In genomic region chr12:80479986-80480385, GRCm38 (mm10) we compare ENCODE assay signal across 27 mouse cellular contexts. TPM values are rescaled to one million over a fixed set of nuclear protein-coding genes. Genes with fewer than 3 reads are reported as not detected.
DNase-seq lines count a peak whose midpoint lies in the region; ATAC-seq lines count a peak whose summit lies in the region.
"Had no signal": no experiment of that assay in that cellular context is flagged by ENCODE, and none has a peak within 500 bp of the region (broad histone marks: within the 10 kb centered on the region; RNA-seq: fewer than 3 reads in every experiment).

No protein-coding gene starts in this region.

- no peak for ATAC-seq in heart, embryonic 13.5 days (ENCODE audit: extremely low read depth, insufficient number of reproducible peaks, low FRiP score, low TSS enrichment)
- ATAC-seq: activated CD4-positive, CD25-positive, alpha-beta regulatory T cell, adult 4 months; CD4-positive, CD25-positive, alpha-beta regulatory T cell, adult 4 months; forebrain, embryonic 15.5 days; intestine, postnatal 0 days had no signal

- DNase-seq in gastrocnemius, postnatal 25 days: peak; percentile 26
- no peak for DNase-seq in gastrocnemius, postnatal 10 days
- no peak for DNase-seq in heart, adult 18-20 months
- DNase-seq in skeletal muscle tissue, adult 2 months (ENCODE audit: low read depth, low spot score): peak; percentile 68
- no peak for DNase-seq in kidney, adult 11 months
- DNase-seq: adrenal gland, adult 8-10 months; adrenal gland, postnatal 25 days; cerebellum, adult 11-12 months; cerebellum, adult 8-10 months; cerebellum, postnatal 10 days; cerebellum, postnatal 36 days; embryo, embryonic 11 days; kidney, adult 8-10 months had no signal

- 0 out of 2 replicates have a peak overlapping the region, but pooled peaks have one; percentile 28 for H3K9ac ChIP-seq in heart, embryonic 13.5 days
- H3K9ac ChIP-seq: embryonic facial prominence, embryonic 13.5 days; forebrain, embryonic 12.5 days; forebrain, embryonic 15.5 days; hindbrain, embryonic 12.5 days; hindbrain, embryonic 15.5 days had no signal

- 0 out of 2 replicates have a peak overlapping the region, but pooled peaks have one; percentile 32 for H3K27ac ChIP-seq in heart, embryonic 13.5 days (replicated peaks)
- H3K27ac ChIP-seq: embryonic facial prominence, embryonic 10.5 days; embryonic facial prominence, embryonic 13.5 days; forebrain, embryonic 12.5 days; forebrain, embryonic 15.5 days; hindbrain, embryonic 12.5 days; hindbrain, embryonic 15.5 days had no signal

- H3K27me3 ChIP-seq in heart, embryonic 13.5 days (replicated peaks): no peaks in the 10 kb centered on the region
- H3K27me3 ChIP-seq: embryonic facial prominence, embryonic 13.5 days; forebrain, embryonic 12.5 days; forebrain, embryonic 15.5 days; hindbrain, embryonic 12.5 days; hindbrain, embryonic 15.5 days had no signal

- no peak overlapping the region for H3K4me2 ChIP-seq in heart, embryonic 13.5 days
- H3K4me2 ChIP-seq: embryonic facial prominence, embryonic 13.5 days; forebrain, embryonic 12.5 days; forebrain, embryonic 15.5 days; heart, embryonic 11.5 days; hindbrain, embryonic 12.5 days; hindbrain, embryonic 15.5 days had no signal

- H3K4me1 ChIP-seq in heart, embryonic 13.5 days: peaks cover 11% of the 10 kb centered on the region
- H3K4me1 ChIP-seq: embryonic facial prominence, embryonic 10.5 days; embryonic facial prominence, embryonic 13.5 days; forebrain, embryonic 12.5 days; forebrain, embryonic 15.5 days; hindbrain, embryonic 12.5 days; hindbrain, embryonic 15.5 days had no signal

- no peak overlapping the region for H3K4me3 ChIP-seq in heart, embryonic 13.5 days
- H3K4me3 ChIP-seq: embryonic facial prominence, embryonic 10.5 days; embryonic facial prominence, embryonic 13.5 days; erythroblast, embryonic 14.5 days; forebrain, embryonic 12.5 days; forebrain, embryonic 15.5 days; hindbrain, embryonic 12.5 days; hindbrain, embryonic 15.5 days had no signal

- peaks cover 34% of the 10 kb centered on the region for H3K36me3 ChIP-seq in heart, embryonic 13.5 days

- no peaks in the 10 kb centered on the region; the same call in 1 of the 2 replicates for H3K9me3 ChIP-seq in heart, embryonic 13.5 days
- H3K9me3 ChIP-seq: embryonic facial prominence, embryonic 10.5 days; embryonic facial prominence, embryonic 13.5 days; forebrain, embryonic 12.5 days; forebrain, embryonic 15.5 days; hindbrain, embryonic 12.5 days; hindbrain, embryonic 15.5 days had no signal

- WGBS in heart, embryonic 13.5 days: 32% methylated on average over 3 of the region's 3 CpGs

RNA-seq across cellular contexts. Expression of gene Exd2, which starts 17.1 kb away (rescaled TPM):
- 10 to 100 TPM; 34.1 to 39.5 TPM for total RNA-seq in gastrocnemius, postnatal 25 days (2021)
- 10 to 100 TPM; 29.6 to 43.4 TPM for total RNA-seq in gastrocnemius, postnatal 10 days (2021)
- polyA plus RNA-seq in heart, embryonic 13.5 days (2015; fragmentation: Nextera tagmentation; extraction: Ambion mirVana): 16.6 and 16.9 TPM in 2 replicates
- 10 to 100 TPM; 16.5 to 17.9 TPM for total RNA-seq in heart, adult 18-20 months (2021)

RNA-seq across cellular contexts. Expression of gene Galnt16, which starts 38.1 kb away (rescaled TPM):
- 1 to 10 TPM; 3.9 to 6.0 TPM for total RNA-seq in gastrocnemius, postnatal 25 days (2021)
- total RNA-seq in gastrocnemius, postnatal 10 days (2021): 10 to 100 TPM; 15.9 to 20.7 TPM
- polyA plus RNA-seq in heart, embryonic 13.5 days (2015; fragmentation: Nextera tagmentation; extraction: Ambion mirVana): 3.2 and 3.7 TPM in 2 replicates
- total RNA-seq in heart, adult 18-20 months (2021): 1 to 10 TPM; 1.7 to 2.8 TPM
- total RNA-seq: hematopoietic stem cell, adult 5-6 weeks had no signal
- polyA plus RNA-seq: activated CD4-positive, CD25-positive, alpha-beta regulatory T cell, adult 4 months; C2C12 had no signal

RNA-seq across cellular contexts. Expression of gene Dcaf5, which starts 43.6 kb away (rescaled TPM):
- total RNA-seq in gastrocnemius, postnatal 25 days (2021): 10 to 100 TPM; 30.5 to 30.6 TPM
- total RNA-seq in gastrocnemius, postnatal 10 days (2021): 10 to 100 TPM; 28.9 to 37.2 TPM
- 9.2 and 10.6 TPM in 2 replicates for polyA plus RNA-seq in heart, embryonic 13.5 days (2015; fragmentation: Nextera tagmentation; extraction: Ambion mirVana)
- 10 to 100 TPM; 31.6 to 43.3 TPM for total RNA-seq in heart, adult 18-20 months (2021)

Comparison
In these comparisons a context has a peak if more than half of its experiments do, and no peak if none do; other contexts are left out.
1. DNase-seq: peak in gastrocnemius, postnatal 25 days (single experiment) and skeletal muscle tissue, adult 2 months (single experiment); none in gastrocnemius, postnatal 10 days (single experiment), heart, adult 18-20 months (0 of 2) and kidney, adult 11 months (single experiment).